Mouse (Mus musculus) neural tube, embryonic 12.5 days (tissue): ENCODE data around the gene Tspan11. TPM values are rescaled to one million over a fixed set of nuclear protein-coding genes. Genes with fewer than 3 reads are reported as not detected.

Experiments
- ATAC-seq: fragments of 200-750 bp; cut with Nextera tagmentation; 2 replicates; pipeline ENCODE4 v1.8.0; 2017; ENCODE audit warnings: low read depth, mild to moderate bottlenecking, moderate TSS enrichment, moderate library complexity; ENCODE audit not compliant: low FRiP score
- H3K27ac ChIP-seq: fragments of 300-500 bp; sonication (generic); 2 replicates; pipeline ENCODE4 v1.5.1; 2016
- H3K27me3 ChIP-seq: fragments of 300-500 bp; sonication (generic); replicated peaks from 2 replicates; pipeline ENCODE4 v1.6.1; 2016; ENCODE audit warnings: mild to moderate bottlenecking
- H3K36me3 ChIP-seq: fragments of 300-500 bp; sonication (generic); 2 replicates; pipeline ENCODE4 v1.6.1; 2016; ENCODE audit warnings: mild to moderate bottlenecking
- H3K4me1 ChIP-seq: fragments of 300-500 bp; sonication (generic); 2 replicates; pipeline ENCODE4 v1.6.1; 2016
- H3K4me2 ChIP-seq: fragments of 300-500 bp; sonication (generic); replicated peaks from 2 replicates; pipeline ENCODE4 v1.6.1; 2016; ENCODE audit warnings: mild to moderate bottlenecking
- H3K4me3 ChIP-seq: fragments of 300-500 bp; sonication (generic); 2 replicates; pipeline ENCODE4 v1.5.1; 2016
- H3K9ac ChIP-seq: fragments of 300-500 bp; sonication (generic); 2 replicates; pipeline ENCODE4 v1.6.1; 2016; ENCODE audit warnings: mild to moderate bottlenecking
- H3K9me3 ChIP-seq: fragments of 300-500 bp; sonication (generic); 2 replicates; pipeline ENCODE4 v1.6.1; 2016; ENCODE audit warnings: mild to moderate bottlenecking
- WGBS: fragments of 180-500 bp; shearing (Covaris S2); methylation state at CpG from one replicate; pipeline ENCODE4 v1.1.7; 2016; 5-methylcytosine and 5-hydroxymethylcytosine counted together
- polyA plus RNA-seq: library from polyadenylated mRNA; unstranded; fragments of >200 nt; fragmentation: Nextera tagmentation; extraction: Ambion mirVana; gene quantifications from 2 replicates; pipeline ENCODE4 v1.2.1, GENCODE M21; 2016

Tspan11 gene
- polyA plus RNA-seq, 1 experiment from 2014 or later = 19.5 TPM

- WGBS = 82% methylated on average over 3 of the region's 3 CpGs
- Histone ChIP-seq H3K27ac (no peak overlapping the region), H3K4me3 (no peak overlapping the region), H3K4me2 (no peak overlapping the region), H3K36me3 (no peaks in the 10 kb centered on the region), H3K9me3 (no peaks in the 10 kb centered on the region), H3K4me1 (peaks cover 16% of the 10 kb centered on the region), H3K27me3 (no peaks in the 10 kb centered on the region), H3K9ac (no peak overlapping the region)
- ATAC-seq = no peak
These were observed 113.4 kb downstream of the Tspan11 start for GRCm38 (mm10) chr6:128000777-128001176.

- 50% methylated on average over 1 of the region's 1 CpGs for WGBS
- H3K36me3 ChIP-seq = no peaks in the 10 kb centered on the region
- no peak overlapping the region for H3K4me2 ChIP-seq
- H3K27ac ChIP-seq = no peak overlapping the region
- no peak for ATAC-seq
- H3K27me3 ChIP-seq = no peaks in the 10 kb centered on the region
- H3K9me3 ChIP-seq = no peaks in the 10 kb centered on the region
- H3K4me3 ChIP-seq = no peak overlapping the region
- H3K9ac ChIP-seq = no peak overlapping the region
- H3K4me1 ChIP-seq = peaks cover 19% of the 10 kb centered on the region
These were observed 114.2 kb downstream of the Tspan11 start for GRCm38 (mm10) chr6:128001587-128001986.

- no peak overlapping the region for H3K9ac ChIP-seq
- H3K36me3 ChIP-seq = no peaks in the 10 kb centered on the region
- H3K4me1 ChIP-seq = peaks cover 19% of the 10 kb centered on the region
- ATAC-seq = no peak
- H3K9me3 ChIP-seq = no peaks in the 10 kb centered on the region
- no peak overlapping the region for H3K4me2 ChIP-seq
- no peak overlapping the region for H3K27ac ChIP-seq
- no peak overlapping the region for H3K4me3 ChIP-seq
- WGBS = 69% methylated on average over 10 of the region's 10 CpGs
- H3K27me3 ChIP-seq = no peaks in the 10 kb centered on the region
These were observed 114.7 kb downstream of the Tspan11 start for GRCm38 (mm10) chr6:128002104-128002503.

GRCm38 (mm10) chr6:128002667-128003066, 115.3 kb downstream of the Tspan11 start:
- Histone ChIP-seq H3K4me1 (peaks cover 19% of the 10 kb centered on the region), H3K9ac (no peak overlapping the region)
- WGBS = 78% methylated on average over 4 of the region's 4 CpGs

GRCm38 (mm10) chr6:128003542-128003941, 116.2 kb downstream of the Tspan11 start:
- H3K4me3 ChIP-seq = no peak overlapping the region
- no peaks in the 10 kb centered on the region for H3K27me3 ChIP-seq
- no peak overlapping the region for H3K4me2 ChIP-seq
- no peak overlapping the region for H3K9ac ChIP-seq
- ATAC-seq = no peak
- H3K27ac ChIP-seq = no peak overlapping the region
- H3K4me1 ChIP-seq = peaks cover 19% of the 10 kb centered on the region
- H3K9me3 ChIP-seq = no peaks in the 10 kb centered on the region
- 76% methylated on average over 5 of the region's 5 CpGs for WGBS
- H3K36me3 ChIP-seq = no peaks in the 10 kb centered on the region

More at GRCm38 (mm10) chr6:128002667-128003066, 115.3 kb downstream of the Tspan11 start:
- Histone ChIP-seq H3K9me3 (no peaks in the 10 kb centered on the region), H3K36me3 (no peaks in the 10 kb centered on the region), H3K4me3 (no peak overlapping the region), H3K27me3 (no peaks in the 10 kb centered on the region), H3K27ac (no peak overlapping the region), H3K4me2 (no peak overlapping the region)
- ATAC-seq = no peak

Other genes with a start within 250 kb of the Tspan11 start
- 44.9 and 47.5 TPM in 2 replicates for gene Prmt8, start 118.1 kb upstream of the Tspan11 start, polyA plus RNA-seq